Comparison of ENCODE assay signal across 8 mouse cellular contexts in genomic region chr17:32951441-32951840, GRCm38 (mm10). TPM values are rescaled to one million over a fixed set of nuclear protein-coding genes. Genes with fewer than 3 reads are reported as not detected.
A peak's percentile ranks its signal among the peaks of the same experiment; 100 is the strongest.
DNase-seq lines count a peak whose midpoint lies in the region; ATAC-seq and TF ChIP-seq lines count a peak whose summit lies in the region.

No protein-coding gene starts in this region.

- ATAC-seq in midbrain, embryonic 11.5 days (ENCODE audit: low FRiP score), result no peak
- ATAC-seq in midbrain, embryonic 16.5 days, result no peak
- ATAC-seq in kidney, embryonic 15.5 days (replicated peaks; ENCODE audit: low FRiP score), result no peak
- no peak for ATAC-seq in limb, embryonic 14.5 days (ENCODE audit: low FRiP score, low read depth)

- peak; percentile 53; the same call in 1 of the 2 replicates for TF ChIP-seq CTCF in olfactory bulb, adult 2 months (IDR thresholded peaks at IDR 0.05; ENCODE audit: insufficient read depth, low read depth, low read length)

- no peaks in the 10 kb centered on the region for H3K27me3 ChIP-seq in midbrain, embryonic 11.5 days (ENCODE audit: control insufficient read depth, insufficient read depth, low read length)
- H3K27me3 ChIP-seq in midbrain, embryonic 16.5 days (ENCODE audit: control insufficient read depth, insufficient read depth, low read depth, low read length), result no peaks in the 10 kb centered on the region
- no peaks in the 10 kb centered on the region for H3K27me3 ChIP-seq in kidney, embryonic 15.5 days
- no peaks in the 10 kb centered on the region for H3K27me3 ChIP-seq in limb, embryonic 14.5 days (ENCODE audit: control insufficient read depth, insufficient read depth, low read length)

- no peaks in the 10 kb centered on the region for H3K36me3 ChIP-seq in midbrain, embryonic 11.5 days (ENCODE audit: control insufficient read depth, insufficient read depth, low read length)
- H3K36me3 ChIP-seq in midbrain, embryonic 16.5 days (ENCODE audit: control insufficient read depth, insufficient read depth, low read length), result no peaks in the 10 kb centered on the region
- no peaks in the 10 kb centered on the region for H3K36me3 ChIP-seq in kidney, embryonic 15.5 days
- H3K36me3 ChIP-seq in limb, embryonic 14.5 days (ENCODE audit: control insufficient read depth, insufficient read depth, low read length), result no peaks in the 10 kb centered on the region

- H3K4me2 ChIP-seq in midbrain, embryonic 11.5 days, result no peak overlapping the region
- no peak overlapping the region; the same call in 1 of the 2 replicates for H3K4me2 ChIP-seq in midbrain, embryonic 16.5 days (ENCODE audit: low read length)
- 0 out of 2 replicates have a peak overlapping the region, but pooled peaks have one; percentile 19 for H3K4me2 ChIP-seq in kidney, embryonic 15.5 days
- H3K4me2 ChIP-seq in limb, embryonic 14.5 days (replicated peaks; ENCODE audit: low read depth, low read length, severe bottlenecking), result no peak overlapping the region

- H3K4me1 ChIP-seq in midbrain, embryonic 11.5 days (ENCODE audit: control insufficient read depth, insufficient read depth, low read length), result no peaks in the 10 kb centered on the region
- no peaks in the 10 kb centered on the region; the same call in 1 of the 2 replicates for H3K4me1 ChIP-seq in midbrain, embryonic 16.5 days (ENCODE audit: control insufficient read depth, insufficient read depth, low read length)
- peaks cover 12% of the 10 kb centered on the region for H3K4me1 ChIP-seq in kidney, embryonic 15.5 days
- H3K4me1 ChIP-seq in limb, embryonic 14.5 days (ENCODE audit: control insufficient read depth, insufficient read depth, low read length), result peaks cover 5% of the 10 kb centered on the region; the same call in 1 of the 2 replicates
- H3K4me1 ChIP-seq in olfactory bulb, adult 2 months (ENCODE audit: control insufficient read depth, insufficient read depth, low read length), result peaks cover 13% of the 10 kb centered on the region

- no peaks in the 10 kb centered on the region for H3K9me3 ChIP-seq in midbrain, embryonic 11.5 days (ENCODE audit: control insufficient read depth, low read length)
- no peaks in the 10 kb centered on the region for H3K9me3 ChIP-seq in midbrain, embryonic 16.5 days (replicated peaks; ENCODE audit: control insufficient read depth, low read length, poor library complexity, severe bottlenecking)
- no peaks in the 10 kb centered on the region for H3K9me3 ChIP-seq in kidney, embryonic 15.5 days (replicated peaks)
- no peaks in the 10 kb centered on the region for H3K9me3 ChIP-seq in limb, embryonic 14.5 days (ENCODE audit: control insufficient read depth, low read length)

- WGBS in midbrain, embryonic 11.5 days, result 38% methylated on average over 16 of the region's 16 CpGs
- WGBS in midbrain, embryonic 16.5 days, result 36% methylated on average over 16 of the region's 16 CpGs
- 30% methylated on average over 16 of the region's 16 CpGs for WGBS in kidney, embryonic 15.5 days
- 43% methylated on average over 16 of the region's 16 CpGs for WGBS in limb, embryonic 14.5 days
- WGBS in olfactory bulb, adult 2 months, result 29% methylated on average over 16 of the region's 16 CpGs

- DNase-seq in midbrain, embryonic 11.5 days (ENCODE audit: low spot score, missing footprints), result peak; percentile 94
- peak; percentile 83 for DNase-seq in cerebellum, adult 11 months
- DNase-seq in frontal cortex, postnatal 14 days (ENCODE audit: low spot score in 2 of 2), result peak; percentile 54 to 83
- DNase-seq in limb, embryonic 14.5 days (ENCODE audit: low spot score), result peak; percentile 36
- DNase-seq in testis, postnatal 14 days (ENCODE audit: low spot score), result peak; percentile 69

- TF ChIP-seq POLR2A in limb, embryonic 14.5 days (IDR thresholded peaks at IDR 0.05; ENCODE audit: borderline replicate concordance, extremely low read depth, insufficient read depth, insufficient read length), result no peak
- TF ChIP-seq POLR2A in olfactory bulb, adult 2 months (IDR thresholded peaks at IDR 0.05; ENCODE audit: insufficient read depth, low read depth, low read length), result no peak

- H3K4me3 ChIP-seq in midbrain, embryonic 11.5 days (ENCODE audit: low read depth, low read length), result no peak overlapping the region
- no peak overlapping the region for H3K4me3 ChIP-seq in midbrain, embryonic 16.5 days (ENCODE audit: low read depth, low read length)
- no peak overlapping the region for H3K4me3 ChIP-seq in kidney, embryonic 15.5 days (replicated peaks)
- no peak overlapping the region for H3K4me3 ChIP-seq in limb, embryonic 14.5 days (replicated peaks; ENCODE audit: low read length)
- H3K4me3 ChIP-seq in olfactory bulb, adult 2 months (ENCODE audit: insufficient read depth, low read depth, low read length), result peak overlapping the region; percentile 17; the same call in 1 of the 2 replicates

- no peak overlapping the region for H3K9ac ChIP-seq in midbrain, embryonic 11.5 days (ENCODE audit: low read length)
- H3K9ac ChIP-seq in midbrain, embryonic 16.5 days (ENCODE audit: low read depth, low read length), result no peak overlapping the region
- no peak overlapping the region for H3K9ac ChIP-seq in kidney, embryonic 15.5 days
- H3K9ac ChIP-seq in limb, embryonic 14.5 days (ENCODE audit: low read depth, low read length, severe bottlenecking), result no peak overlapping the region

- no peak overlapping the region for H3K27ac ChIP-seq in midbrain, embryonic 11.5 days (ENCODE audit: low read depth, low read length)
- H3K27ac ChIP-seq in midbrain, embryonic 16.5 days (ENCODE audit: low read length), result no peak overlapping the region
- no peak overlapping the region for H3K27ac ChIP-seq in kidney, embryonic 15.5 days
- no peak overlapping the region for H3K27ac ChIP-seq in limb, embryonic 14.5 days (replicated peaks; ENCODE audit: low read depth, low read length)
- H3K27ac ChIP-seq in olfactory bulb, adult 2 months (ENCODE audit: insufficient read depth, low read depth, low read length), result no peak overlapping the region

RNA-seq across cellular contexts. Expression of gene Cyp4f13, which starts 4.2 kb away (rescaled TPM):
- polyA plus RNA-seq in midbrain, embryonic 11.5 days (2014; fragmentation: Nextera tagmentation; extraction: Ambion mirVana), result 2.0 and 2.2 TPM in 2 replicates
- polyA plus RNA-seq in midbrain, embryonic 16.5 days (2015; fragmentation: Nextera tagmentation; extraction: Ambion mirVana), result 7.4 and 8.8 TPM in 2 replicates
- 10.8 and 13.3 TPM in 2 replicates for polyA plus RNA-seq in kidney, embryonic 15.5 days (2015; fragmentation: Nextera tagmentation; extraction: Ambion mirVana)
- polyA plus RNA-seq in limb, embryonic 14.5 days (2012; rRNA removed), result 22.1 and 23.6 TPM in 2 replicates
- 11.7 and 12.8 TPM in 2 replicates for polyA plus RNA-seq in limb, embryonic 14.5 days (2014; fragmentation: Nextera tagmentation; extraction: Ambion mirVana)
- polyA plus RNA-seq in olfactory bulb, adult 2 months (2012; ENCODE audit: insufficient read depth, insufficient read length, low replicate concordance, missing spikeins), result not detected in 2 replicates

RNA-seq across cellular contexts. Expression of gene Zfp472, which starts 14.2 kb away (rescaled TPM):
- polyA plus RNA-seq in midbrain, embryonic 11.5 days (2014; fragmentation: Nextera tagmentation; extraction: Ambion mirVana), result 14.4 and 15.6 TPM in 2 replicates
- polyA plus RNA-seq in midbrain, embryonic 16.5 days (2015; fragmentation: Nextera tagmentation; extraction: Ambion mirVana), result 7.2 and 7.8 TPM in 2 replicates
- polyA plus RNA-seq in kidney, embryonic 15.5 days (2015; fragmentation: Nextera tagmentation; extraction: Ambion mirVana), result 9.9 and 12.1 TPM in 2 replicates
- polyA plus RNA-seq in limb, embryonic 14.5 days (2012; rRNA removed), result 4.0 and 5.2 TPM in 2 replicates
- 11.1 and 11.6 TPM in 2 replicates for polyA plus RNA-seq in limb, embryonic 14.5 days (2014; fragmentation: Nextera tagmentation; extraction: Ambion mirVana)
- not detected in 2 replicates for polyA plus RNA-seq in olfactory bulb, adult 2 months (2012; ENCODE audit: insufficient read depth, insufficient read length, low replicate concordance, missing spikeins)

RNA-seq across cellular contexts. Expression of gene Cyp4f14, which starts 34.3 kb away (rescaled TPM):
- polyA plus RNA-seq in midbrain, embryonic 11.5 days (2014; fragmentation: Nextera tagmentation; extraction: Ambion mirVana), result not detected in 2 replicates
- 0.33 TPM in 1 of 2 replicates, not detected in the other for polyA plus RNA-seq in midbrain, embryonic 16.5 days (2015; fragmentation: Nextera tagmentation; extraction: Ambion mirVana)
- polyA plus RNA-seq in kidney, embryonic 15.5 days (2015; fragmentation: Nextera tagmentation; extraction: Ambion mirVana), result not detected in 2 replicates
- 0.09 TPM in 1 of 2 replicates, not detected in the other for polyA plus RNA-seq in limb, embryonic 14.5 days (2012; rRNA removed)
- not detected in 2 replicates for polyA plus RNA-seq in limb, embryonic 14.5 days (2014; fragmentation: Nextera tagmentation; extraction: Ambion mirVana)
- not detected in 2 replicates for polyA plus RNA-seq in olfactory bulb, adult 2 months (2012; ENCODE audit: insufficient read depth, insufficient read length, low replicate concordance, missing spikeins)

RNA-seq across cellular contexts. Expression of gene Zfp952, which starts 41.5 kb away (rescaled TPM):
- 19.2 and 19.3 TPM in 2 replicates for polyA plus RNA-seq in midbrain, embryonic 11.5 days (2014; fragmentation: Nextera tagmentation; extraction: Ambion mirVana)
- 21.7 and 22.3 TPM in 2 replicates for polyA plus RNA-seq in midbrain, embryonic 16.5 days (2015; fragmentation: Nextera tagmentation; extraction: Ambion mirVana)
- polyA plus RNA-seq in kidney, embryonic 15.5 days (2015; fragmentation: Nextera tagmentation; extraction: Ambion mirVana), result 11.2 and 11.9 TPM in 2 replicates
- polyA plus RNA-seq in limb, embryonic 14.5 days (2012; rRNA removed), result 9.3 and 10.3 TPM in 2 replicates
- 10.7 and 13.3 TPM in 2 replicates for polyA plus RNA-seq in limb, embryonic 14.5 days (2014; fragmentation: Nextera tagmentation; extraction: Ambion mirVana)
- not detected in 2 replicates for polyA plus RNA-seq in olfactory bulb, adult 2 months (2012; ENCODE audit: insufficient read depth, insufficient read length, low replicate concordance, missing spikeins)

RNA-seq across cellular contexts. Expression of gene Zfp870, which starts 60.0 kb away (rescaled TPM):
- polyA plus RNA-seq in midbrain, embryonic 11.5 days (2014; fragmentation: Nextera tagmentation; extraction: Ambion mirVana), result 9.7 and 11.0 TPM in 2 replicates
- 8.3 and 9.0 TPM in 2 replicates for polyA plus RNA-seq in midbrain, embryonic 16.5 days (2015; fragmentation: Nextera tagmentation; extraction: Ambion mirVana)
- 7.7 and 8.0 TPM in 2 replicates for polyA plus RNA-seq in kidney, embryonic 15.5 days (2015; fragmentation: Nextera tagmentation; extraction: Ambion mirVana)
- 4.2 and 5.1 TPM in 2 replicates for polyA plus RNA-seq in limb, embryonic 14.5 days (2012; rRNA removed)
- polyA plus RNA-seq in limb, embryonic 14.5 days (2014; fragmentation: Nextera tagmentation; extraction: Ambion mirVana), result 8.8 and 9.8 TPM in 2 replicates
- not detected in 2 replicates for polyA plus RNA-seq in olfactory bulb, adult 2 months (2012; ENCODE audit: insufficient read depth, insufficient read length, low replicate concordance, missing spikeins)

Comparison
In these comparisons a context has a peak if more than half of its experiments do, and no peak if none do; other contexts are left out.
1. DNase-seq: peak in every context shown above with its lines; median percentile 94 in midbrain, embryonic 11.5 days; 83 in cerebellum, adult 11 months; 69 in testis, postnatal 14 days; 68 in frontal cortex, postnatal 14 days; 36 in limb, embryonic 14.5 days.